Mouse (Mus musculus) forebrain, embryonic 16.5 days (tissue): ENCODE results near the gene Hsd17b2. TPM values are rescaled to one million over a fixed set of nuclear protein-coding genes. Genes with fewer than 3 reads are reported as not detected.

Experiments used
- ATAC-seq: fragments of 200-750 bp; cut with Nextera tagmentation; 2 replicates; pipeline ENCODE4 v1.8.0; 2017; ENCODE audit warnings: mild to moderate bottlenecking, moderate library complexity
- H3K27ac ChIP-seq: fragments of 300-500 bp; sonication (generic); 2 replicates; pipeline ENCODE4 v1.5.1; 2014; ENCODE audit warnings: low read length, control low read depth
- H3K27me3 ChIP-seq: fragments of 300-500 bp; sonication (generic); replicated peaks from 2 replicates; pipeline ENCODE4 v1.6.1; 2014; ENCODE audit warnings: low read length; ENCODE audit not compliant: control insufficient read depth, insufficient read depth
- H3K36me3 ChIP-seq: fragments of 300-500 bp; sonication (generic); 2 replicates; pipeline ENCODE4 v1.6.1; 2014; ENCODE audit not compliant: control insufficient read depth, insufficient read depth
- H3K4me1 ChIP-seq: fragments of 300-500 bp; sonication (generic); replicated peaks from 2 replicates; pipeline ENCODE4 v1.6.1; 2014; ENCODE audit warnings: low read length; ENCODE audit not compliant: control insufficient read depth, insufficient read depth
- H3K4me2 ChIP-seq: fragments of 300-500 bp; sonication (generic); 2 replicates; pipeline ENCODE4 v1.6.1; 2014; ENCODE audit warnings: mild to moderate bottlenecking, low read length, control low read depth
- H3K4me3 ChIP-seq: fragments of 300-500 bp; sonication (generic); replicated peaks from 2 replicates; pipeline ENCODE4 v1.5.1; 2014; ENCODE audit warnings: mild to moderate bottlenecking, low read length, control low read depth
- H3K9ac ChIP-seq: fragments of 300-500 bp; sonication (generic); replicated peaks from 2 replicates; pipeline ENCODE4 v1.6.1; 2014; ENCODE audit warnings: low read depth, low read length, control low read depth
- H3K9me3 ChIP-seq: fragments of 300-500 bp; sonication (generic); 2 replicates; pipeline ENCODE4 v1.6.1; 2016; ENCODE audit warnings: low read length; ENCODE audit not compliant: control insufficient read depth
- WGBS: fragments of 180-500 bp; shearing (Covaris S2); extraction: QIAGEN DNeasy Blood & Tissue Kit; methylation state at CpG from one replicate; pipeline ENCODE4 v1.1.7; 2014; 5-methylcytosine and 5-hydroxymethylcytosine counted together
- polyA plus RNA-seq: library from polyadenylated mRNA; unstranded; fragments of >200 nt; fragmentation: Nextera tagmentation; extraction: Ambion mirVana; gene quantifications from 2 replicates; pipeline ENCODE4 v1.2.1, GENCODE M21; 2015

Hsd17b2 gene
- polyA plus RNA-seq: 0.52 TPM in 1 of 2 replicates, not detected in the other

DNA sequence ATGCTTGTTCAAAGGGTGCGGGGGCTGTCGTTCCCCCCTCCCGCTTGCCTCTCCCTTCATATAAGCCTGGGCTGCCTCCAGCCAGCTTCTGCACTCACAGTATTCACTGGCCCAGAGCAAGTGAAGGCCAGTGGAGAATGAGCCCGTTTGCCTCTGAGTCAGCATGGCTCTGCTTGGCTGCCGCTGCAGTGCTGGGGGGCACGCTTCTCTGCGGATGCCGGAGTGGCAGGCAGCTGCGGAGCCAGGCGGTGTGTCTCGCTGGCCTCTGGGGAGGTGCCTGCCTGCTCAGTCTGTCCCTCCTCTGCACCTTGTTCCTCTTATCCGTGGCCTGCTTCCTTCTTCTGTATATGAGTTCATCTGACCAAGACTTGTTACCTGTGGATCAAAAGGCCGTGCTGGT lies at the start of gene Hsd17b2:
Hsd17b2 (plus strand) TSS at position 46 of the 400 bp plus-strand sequence.
- Histone ChIP-seq H3K4me2 (no peak within 1 kb of the TSS), H3K9ac (no peak within 1 kb of the TSS)

DNA sequence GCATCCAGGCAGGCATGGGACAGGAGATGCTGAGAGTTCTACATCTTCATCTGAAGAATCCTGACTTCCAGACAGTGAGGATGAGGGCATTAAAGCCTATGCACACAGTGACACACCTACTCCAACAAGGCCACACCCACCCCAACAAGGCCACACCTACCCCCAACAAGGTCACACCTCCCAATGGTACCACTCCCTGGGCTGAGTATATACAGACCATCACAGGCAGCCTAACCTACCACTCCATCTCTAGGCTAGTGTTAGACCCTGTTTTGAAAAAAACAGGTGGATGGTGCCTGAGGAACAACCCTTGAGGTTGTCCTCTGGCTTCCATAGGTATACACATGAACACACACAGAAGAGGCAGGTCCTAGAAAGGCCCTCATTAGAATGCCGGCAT lies 49.4 kb upstream of the Hsd17b2 start:
- Histone ChIP-seq H3K9ac (no peak overlapping the region), H3K36me3 (no peaks in the 10 kb centered on the region), H3K4me2 (no peak overlapping the region), H3K4me1 (no peaks in the 10 kb centered on the region), H3K4me3 (no peak overlapping the region), H3K27ac (no peak overlapping the region), H3K9me3 (no peaks in the 10 kb centered on the region), H3K27me3 (no peaks in the 10 kb centered on the region)
- ATAC-seq: no peak
- 100% methylated on average over 1 of the region's 1 CpGs for WGBS

More for the DNA sequence above, at the start of gene Hsd17b2:
- H3K36me3 ChIP-seq: no peaks in the 10 kb centered on the region
- H3K27me3 ChIP-seq: no peaks in the 10 kb centered on the region
- H3K27ac ChIP-seq: no peak within 1 kb of the TSS
- no peaks in the 10 kb centered on the region for H3K9me3 ChIP-seq
- no peak for ATAC-seq
- H3K4me3 ChIP-seq: no peak within 1 kb of the TSS
- WGBS: 40% methylated on average over 13 of the region's 13 CpGs
- H3K4me1 ChIP-seq: peaks cover 9% of the 10 kb centered on the region; the same call in 1 of the 2 replicates

DNA sequence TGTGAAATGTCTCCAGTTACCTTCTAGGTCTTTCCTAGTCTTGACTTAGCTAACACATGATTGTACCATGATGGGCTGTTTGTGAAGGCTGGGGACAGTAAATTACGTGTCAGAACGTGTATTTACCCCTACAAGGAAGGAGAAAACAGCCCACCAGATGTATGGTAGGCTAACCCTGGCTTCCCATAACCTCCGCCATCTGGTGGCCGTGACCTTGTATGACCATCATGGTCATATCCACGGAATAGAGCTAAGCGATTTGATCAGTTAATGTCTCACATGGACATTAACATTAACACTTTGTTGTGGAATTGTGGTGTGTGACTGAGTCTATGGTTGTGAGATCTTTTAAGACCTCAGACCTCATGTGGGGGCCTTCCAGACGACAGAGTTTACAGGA lies 42.7 kb upstream of the Hsd17b2 start:
- 74% methylated on average over 7 of the region's 7 CpGs for WGBS
- Histone ChIP-seq H3K27ac (no peak overlapping the region), H3K27me3 (no peaks in the 10 kb centered on the region), H3K9ac (no peak overlapping the region), H3K9me3 (no peaks in the 10 kb centered on the region), H3K4me3 (no peak overlapping the region), H3K4me2 (no peak overlapping the region), H3K36me3 (no peaks in the 10 kb centered on the region), H3K4me1 (peaks cover 9% of the 10 kb centered on the region)
- no peak for ATAC-seq

DNA sequence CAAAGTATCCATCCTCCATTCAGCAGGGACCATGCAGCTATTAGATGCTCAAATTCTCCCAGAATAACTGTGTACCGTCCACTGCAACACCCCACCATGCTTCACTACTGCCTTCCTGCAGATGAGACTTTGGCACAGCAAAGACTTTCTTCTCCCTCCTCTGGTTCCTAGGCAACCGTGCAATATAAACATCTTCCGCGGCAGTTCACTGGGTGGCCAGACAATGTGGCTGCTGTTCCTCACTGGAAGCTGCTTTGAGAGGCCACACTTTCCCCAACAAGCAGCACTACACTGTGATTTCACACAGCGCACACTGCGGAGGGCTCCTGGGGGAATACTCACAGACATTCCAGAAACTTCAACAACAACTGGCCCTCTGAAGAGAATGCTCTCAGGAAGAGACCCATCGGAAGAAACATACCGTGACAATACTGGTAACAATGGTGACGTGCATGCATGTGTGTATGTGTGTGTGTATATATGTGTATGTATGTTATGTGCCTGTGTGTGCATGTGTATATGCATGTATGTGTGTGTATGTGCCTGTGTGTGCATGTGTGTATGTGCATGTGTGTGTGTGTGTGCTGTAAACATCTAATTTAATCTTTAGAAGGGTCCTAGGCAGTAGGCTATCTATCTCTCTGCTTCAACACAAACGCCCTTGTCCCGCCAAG lies 41.2 kb upstream of the Hsd17b2 start:
- 25% methylated on average over 11 of the region's 11 CpGs for WGBS
- no peaks in the 10 kb centered on the region for H3K36me3 ChIP-seq
- no peak overlapping the region for H3K27ac ChIP-seq
- H3K9me3 ChIP-seq: no peaks in the 10 kb centered on the region
- H3K9ac ChIP-seq: no peak overlapping the region
- no peak overlapping the region for H3K4me2 ChIP-seq
- peaks cover 9% of the 10 kb centered on the region for H3K4me1 ChIP-seq
- peak; percentile 71 for ATAC-seq
- H3K27me3 ChIP-seq: no peaks in the 10 kb centered on the region
- H3K4me3 ChIP-seq: no peak overlapping the region

DNA sequence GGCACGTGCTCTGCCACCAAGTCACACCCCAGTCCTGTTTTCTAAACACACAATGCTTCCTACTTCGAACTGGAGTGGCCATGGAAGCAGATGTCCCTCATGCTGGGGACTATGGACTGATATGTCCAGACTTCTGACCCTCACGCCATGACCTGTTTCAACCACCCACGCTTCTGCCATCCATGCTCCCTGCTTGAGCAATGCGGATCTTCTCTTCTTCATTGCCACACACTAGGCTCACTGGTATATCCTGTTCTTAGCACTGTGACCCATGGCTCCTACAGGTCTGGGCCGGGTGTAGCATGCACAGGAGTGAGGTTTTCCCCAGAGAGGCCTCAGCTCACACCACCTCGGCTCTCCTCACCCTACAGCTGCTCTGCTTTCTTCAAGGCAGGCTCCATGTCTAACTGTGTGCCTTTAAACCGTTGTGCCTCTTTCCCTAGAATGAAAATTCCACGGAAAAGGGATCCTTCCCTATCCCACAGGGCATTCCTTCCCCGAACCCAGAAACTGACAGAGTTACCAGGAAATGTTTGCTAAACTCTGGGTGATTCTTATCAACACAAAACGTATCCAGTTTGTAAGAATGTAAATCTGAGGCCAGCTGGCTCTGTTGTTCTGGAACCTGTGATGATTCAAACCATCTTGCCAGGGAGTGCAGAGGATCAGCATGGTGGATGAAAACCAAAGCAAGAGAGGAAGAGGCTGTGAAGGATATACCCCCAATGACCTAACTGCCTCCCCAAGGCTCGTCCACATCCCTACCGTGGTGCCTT lies 34.2 kb upstream of the Hsd17b2 start:
- no peaks in the 10 kb centered on the region for H3K36me3 ChIP-seq
- H3K4me3 ChIP-seq: no peak overlapping the region
- 82% methylated on average over 13 of the region's 13 CpGs for WGBS
- no peak overlapping the region for H3K9ac ChIP-seq
- no peak overlapping the region for H3K27ac ChIP-seq
- no peak overlapping the region for H3K4me2 ChIP-seq
- no peaks in the 10 kb centered on the region for H3K9me3 ChIP-seq
- no peaks in the 10 kb centered on the region; the same call in 1 of the 2 replicates for H3K27me3 ChIP-seq
- no peaks in the 10 kb centered on the region for H3K4me1 ChIP-seq
- no peak for ATAC-seq

DNA sequence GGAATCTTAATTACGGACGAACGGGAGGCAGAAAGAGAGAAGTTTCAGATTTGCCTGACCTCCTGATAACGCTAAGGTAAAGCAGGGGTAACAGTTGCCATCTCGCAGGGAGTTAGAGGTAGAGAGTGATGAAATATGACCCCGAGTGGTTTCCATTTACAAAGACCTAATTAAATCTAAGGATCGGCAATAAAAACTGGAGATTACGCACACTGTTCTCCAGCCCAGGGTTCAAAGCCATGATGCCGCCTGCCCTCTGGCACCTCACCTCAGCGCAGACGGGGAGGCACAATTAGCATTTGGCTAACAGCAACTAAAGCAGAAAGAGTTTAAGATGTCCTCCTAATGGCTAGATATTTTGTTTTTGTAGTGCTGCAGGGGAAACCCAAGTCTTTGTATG lies 31.2 kb upstream of the Hsd17b2 start:
- H3K27me3 ChIP-seq: no peaks in the 10 kb centered on the region; the same call in 1 of the 2 replicates
- H3K36me3 ChIP-seq: no peaks in the 10 kb centered on the region
- no peak overlapping the region for H3K4me3 ChIP-seq
- WGBS: 25% methylated on average over 11 of the region's 11 CpGs
- no peak overlapping the region for H3K4me2 ChIP-seq
- H3K4me1 ChIP-seq: 0 out of 2 replicates have a peak, but pooled peaks cover 3% of the 10 kb centered on the region
- ATAC-seq: no peak
- H3K27ac ChIP-seq: no peak overlapping the region
- no peak overlapping the region for H3K9ac ChIP-seq
- H3K9me3 ChIP-seq: no peaks in the 10 kb centered on the region

DNA sequence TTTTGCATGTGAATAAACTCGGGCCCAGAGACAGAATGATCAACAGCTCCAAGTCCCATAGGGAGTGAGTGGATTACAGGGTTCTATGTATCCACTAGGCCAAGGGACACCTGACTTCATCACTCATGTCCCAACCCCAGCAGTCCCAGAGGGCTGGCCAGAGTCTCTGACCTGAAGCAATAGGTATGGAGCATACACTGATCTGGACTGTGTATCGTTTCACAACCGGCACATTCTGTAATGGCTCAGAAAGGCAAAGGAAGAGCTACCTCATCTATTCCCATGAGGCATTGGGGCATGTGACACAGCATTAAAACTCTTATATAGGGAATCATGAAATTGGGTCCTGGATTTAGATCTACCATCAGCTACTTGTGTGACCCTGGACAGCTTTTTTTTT lies 29.1 kb upstream of the Hsd17b2 start:
- no peaks in the 10 kb centered on the region; the same call in 1 of the 2 replicates for H3K27me3 ChIP-seq
- H3K4me2 ChIP-seq: no peak overlapping the region
- no peak overlapping the region for H3K4me3 ChIP-seq
- H3K4me1 ChIP-seq: 0 out of 2 replicates have a peak, but pooled peaks cover 3% of the 10 kb centered on the region
- H3K9ac ChIP-seq: no peak overlapping the region
- no peaks in the 10 kb centered on the region for H3K36me3 ChIP-seq
- 84% methylated on average over 3 of the region's 3 CpGs for WGBS
- H3K27ac ChIP-seq: no peak overlapping the region
- H3K9me3 ChIP-seq: no peaks in the 10 kb centered on the region
- no peak for ATAC-seq

DNA sequence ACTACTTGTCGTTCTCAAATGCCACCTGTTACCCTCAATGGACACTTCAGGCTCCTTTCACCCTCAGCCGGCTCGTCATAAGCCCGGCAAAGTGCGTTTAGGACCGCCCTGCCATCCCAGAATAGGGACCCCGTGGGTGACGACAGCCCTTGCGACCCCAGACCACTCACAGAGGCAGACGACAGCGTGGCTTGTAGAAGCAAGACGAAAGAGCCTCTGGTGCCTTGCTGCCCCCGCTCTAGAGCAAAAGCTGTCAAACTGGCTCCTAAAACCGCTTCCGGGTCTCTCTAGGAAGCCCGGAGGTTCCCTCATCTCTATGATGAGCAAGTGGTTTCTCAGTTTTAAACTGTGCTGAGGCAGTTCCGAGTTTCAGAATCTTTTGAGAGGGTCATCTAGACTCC lies 28.3 kb upstream of the Hsd17b2 start, which contains the start of gene Sdr42e1:
Sdr42e1 (minus strand) TSS at position 260 of the 401 bp plus-strand sequence.
- 0 out of 2 replicates have a peak, but pooled peaks cover 3% of the 10 kb centered on the region for H3K4me1 ChIP-seq
- H3K9me3 ChIP-seq: no peaks in the 10 kb centered on the region
- H3K4me3 ChIP-seq: peak within 1 kb of the TSS; percentile 48
- no peak within 1 kb of the TSS for H3K27ac ChIP-seq
- H3K4me2 ChIP-seq: peak within 1 kb of the TSS; percentile 66
- H3K36me3 ChIP-seq: no peaks in the 10 kb centered on the region
- H3K9ac ChIP-seq: peak within 1 kb of the TSS; percentile 58
- ATAC-seq: peak; percentile 38; the same call in 1 of the 2 replicates
- 23% methylated on average over 17 of the region's 17 CpGs for WGBS
- no peaks in the 10 kb centered on the region; the same call in 1 of the 2 replicates for H3K27me3 ChIP-seq

DNA sequence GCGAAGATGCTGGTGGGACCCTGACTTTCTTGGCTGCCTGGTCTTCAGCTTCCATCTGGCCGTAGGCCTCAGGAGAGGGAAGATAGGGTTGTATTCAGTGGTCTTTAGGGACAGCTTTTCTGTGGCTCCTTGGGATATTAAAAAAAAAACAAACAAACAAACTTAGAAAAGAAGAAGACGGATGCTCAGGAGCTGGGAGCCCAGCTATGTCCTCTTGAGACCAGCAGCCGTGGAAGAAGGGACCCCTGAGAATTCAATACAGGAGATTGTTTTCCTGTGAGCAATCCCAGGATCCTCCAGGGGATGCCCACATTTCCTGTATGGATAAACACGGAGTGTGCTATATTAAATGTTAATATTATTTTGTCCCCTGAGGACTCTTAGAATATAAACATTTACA lies 26.5 kb upstream of the Hsd17b2 start:
- WGBS: 83% methylated on average over 5 of the region's 5 CpGs
- Histone ChIP-seq H3K4me1 (0 out of 2 replicates have a peak, but pooled peaks cover 3% of the 10 kb centered on the region), H3K9ac (no peak overlapping the region), H3K36me3 (no peaks in the 10 kb centered on the region), H3K4me2 (no peak overlapping the region), H3K27me3 (no peaks in the 10 kb centered on the region; the same call in 1 of the 2 replicates), H3K4me3 (no peak overlapping the region), H3K27ac (no peak overlapping the region), H3K9me3 (no peaks in the 10 kb centered on the region)
- no peak for ATAC-seq
